Mouse (Mus musculus): Measurements from ENCODE around the gene Gm15262.
A peak's percentile ranks its signal among the peaks of the same experiment; 100 is the strongest.
"Not testable (repeated sequence)": the region's sequence is repeated elsewhere in the genome, so short reads cannot be mapped to it uniquely, and the experiment has no call there.

Gm15262 gene

GRCm38 (mm10) chrX:161287156-161287555, at the start of gene Gm15262:
Gene Gm15262, plus strand, starts transcription at chrX:161287456.
- DNase-seq: not testable (repeated sequence)

- DNase-seq: no peak
Measured at GRCm38 (mm10) chrX:161308131-161308530, 20.9 kb downstream of the Gm15262 start.

GRCm38 (mm10) chrX:161316443-161316842, 29.2 kb downstream of the Gm15262 start:
- DNase-seq: no peak

GRCm38 (mm10) chrX:161370927-161371326, 83.7 kb downstream of the Gm15262 start:
- no peak for DNase-seq

GRCm38 (mm10) chrX:161371461-161371860, 84.2 kb downstream of the Gm15262 start:
- no peak for DNase-seq

GRCm38 (mm10) chrX:161375568-161375967, 88.3 kb downstream of the Gm15262 start:
- no peak for DNase-seq

GRCm38 (mm10) chrX:161385791-161386190, 98.5 kb downstream of the Gm15262 start:
- DNase-seq: peak; percentile 40

GRCm38 (mm10) chrX:161387942-161388341, 100.7 kb downstream of the Gm15262 start:
- DNase-seq: no peak

- DNase-seq: peak; percentile 63
Measured at GRCm38 (mm10) chrX:161399110-161399509, 111.9 kb downstream of the Gm15262 start.

- no peak for DNase-seq
Measured at GRCm38 (mm10) chrX:161411151-161411550, 123.9 kb downstream of the Gm15262 start.

Measured in cerebellum, adult 8-10 months (tissue).